Comparison of ENCODE assay signal across 8 mouse cellular contexts in the genomic region with DNA sequence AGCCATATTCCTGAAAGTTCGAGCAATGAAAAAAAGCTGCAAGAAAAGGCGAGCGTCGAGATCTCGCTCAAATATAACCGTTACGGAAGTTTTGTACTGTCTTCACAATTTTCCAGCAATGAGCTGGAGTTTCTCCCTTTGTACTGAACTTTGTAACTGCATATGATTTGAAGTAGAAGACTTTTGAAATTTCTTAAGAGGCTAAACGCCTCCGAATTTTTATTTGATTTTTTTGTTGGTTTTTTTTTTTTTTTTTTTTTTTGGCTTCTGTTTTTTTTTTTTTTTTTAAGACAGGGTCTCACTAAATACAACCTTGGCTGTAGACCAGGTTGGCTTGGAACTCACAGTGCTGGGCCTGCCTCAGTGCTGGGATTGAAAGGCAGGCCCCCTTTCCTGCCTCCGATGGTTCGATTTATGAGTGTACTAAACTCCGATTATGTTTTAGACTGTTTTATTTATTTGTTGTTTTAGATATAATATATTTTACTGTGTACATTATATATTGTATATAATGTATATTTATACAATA. TPM values are rescaled to one million over a fixed set of nuclear protein-coding genes. Genes with fewer than 3 reads are reported as not detected.
DNase-seq lines count a peak whose midpoint lies in the region; ATAC-seq and TF ChIP-seq lines count a peak whose summit lies in the region.

No protein-coding gene starts in this region.

- ATAC-seq in liver, embryonic 12.5 days = no peak
- no peak for ATAC-seq in frontal cortex, adult (ENCODE audit: low TSS enrichment)

- H3K79me2 ChIP-seq in heart, adult 2 months (replicated peaks; ENCODE audit: control insufficient read depth, insufficient read depth, low read length) = peaks cover 9% of the 10 kb centered on the region

- 0 out of 2 replicates have a peak, but pooled peaks have one; percentile 2 for TF ChIP-seq EP300 in heart, adult 2 months (IDR thresholded peaks at IDR 0.05; ENCODE audit: insufficient read depth, low read depth, low read length)

- intact Hi-C loops in heart, adult 2 months (cut with DNase I) = loop anchor here (2.0 kb wide), 1 partner anchor 19 kb away; no protein-coding TSS in a partner anchor
- intact Hi-C loops in heart, postnatal 25 days (cut with DNase I) = no loop called here

- peak overlapping the region; percentile 80 for H3K4me3 ChIP-seq in heart, adult 2 months
- H3K4me3 ChIP-seq in thymus, adult 2 months (ENCODE audit: control insufficient read depth, insufficient read depth, low read length) = peak overlapping the region; percentile 59
- peak overlapping the region; percentile 96 for H3K4me3 ChIP-seq in liver, embryonic 12.5 days

- peak overlapping the region; percentile 74 for H3K9ac ChIP-seq in heart, adult 2 months (ENCODE audit: low read depth, low read length)
- H3K9ac ChIP-seq in liver, embryonic 12.5 days = peak overlapping the region; percentile 97

- no peaks in the 10 kb centered on the region for H3K9me3 ChIP-seq in liver, embryonic 12.5 days (replicated peaks)

- H3K4me2 ChIP-seq in liver, embryonic 12.5 days = peak overlapping the region; percentile 84

- no peak for TF ChIP-seq CTCF in heart, adult 2 months (IDR thresholded peaks at IDR 0.05)
- TF ChIP-seq CTCF in thymus, adult 2 months (IDR thresholded peaks at IDR 0.05; ENCODE audit: borderline replicate concordance, control insufficient read depth, extremely low read depth, insufficient read depth, low read length, poor library complexity) = no peak

- peaks cover 7% of the 10 kb centered on the region for H3K36me3 ChIP-seq in heart, adult 2 months (ENCODE audit: control insufficient read depth, insufficient read depth, low read length)
- H3K36me3 ChIP-seq in thymus, adult 2 months (ENCODE audit: control insufficient read depth, insufficient read depth, low read length) = peaks cover 4% of the 10 kb centered on the region; the same call in 1 of the 2 replicates
- H3K36me3 ChIP-seq in liver, embryonic 12.5 days = peaks cover 30% of the 10 kb centered on the region

- no peak for DNase-seq in heart, adult 2 months
- DNase-seq in heart, postnatal 25 days (ENCODE audit: low spot score) = no peak
- no peak for DNase-seq in thymus, adult 2 months
- no peak for DNase-seq in thymus, adult 18-20 months
- no peak for DNase-seq in right cerebral cortex, adult 18-20 months
- no peak for DNase-seq in spleen, postnatal 14 days (ENCODE audit: low spot score in 2 of 2)

- peak overlapping the region; percentile 89 for H3K27ac ChIP-seq in heart, adult 2 months
- H3K27ac ChIP-seq in thymus, adult 2 months (ENCODE audit: control insufficient read depth, insufficient read depth, low read length) = no peak overlapping the region
- peak overlapping the region; percentile 93 for H3K27ac ChIP-seq in liver, embryonic 12.5 days

- 24% methylated on average over 12 of the region's 12 CpGs for WGBS in heart, adult 2 months
- WGBS in thymus, adult 2 months = 24% methylated on average over 12 of the region's 12 CpGs
- WGBS in liver, embryonic 12.5 days (ENCODE audit: insufficient replicate concordance) = 29% methylated on average over 12 of the region's 12 CpGs

- peaks cover 5% of the 10 kb centered on the region for H3K4me1 ChIP-seq in heart, adult 2 months (ENCODE audit: control insufficient read depth, insufficient read depth, low read length)
- H3K4me1 ChIP-seq in thymus, adult 2 months (replicated peaks; ENCODE audit: control insufficient read depth, insufficient read depth, low read length) = peaks cover 7% of the 10 kb centered on the region
- H3K4me1 ChIP-seq in liver, embryonic 12.5 days = peaks cover 13% of the 10 kb centered on the region

- H3K27me3 ChIP-seq in heart, adult 2 months (ENCODE audit: control insufficient read depth, insufficient read depth, low read length) = no peaks in the 10 kb centered on the region
- H3K27me3 ChIP-seq in thymus, adult 2 months (ENCODE audit: control insufficient read depth, insufficient read depth, low read length) = no peaks in the 10 kb centered on the region
- H3K27me3 ChIP-seq in liver, embryonic 12.5 days (replicated peaks) = no peaks in the 10 kb centered on the region

- TF ChIP-seq POLR2A in heart, adult 2 months (IDR thresholded peaks at IDR 0.05; ENCODE audit: insufficient read depth, low read depth, low read length) = no peak
- no peak for TF ChIP-seq POLR2A in thymus, adult 2 months (IDR thresholded peaks at IDR 0.05; ENCODE audit: control insufficient read depth, extremely low read depth, insufficient read depth, low read length, poor library complexity)

RNA-seq across cellular contexts. Expression of gene Nploc4, which starts 0.4 kb away (rescaled TPM):
- 10 to 100 TPM; 54.8 to 58.4 TPM for total RNA-seq in heart, adult 2 months (2021)
- 36.6 and 55.4 TPM in 2 replicates for polyA plus RNA-seq in heart, adult 2 months (2012; rRNA removed)
- 10 to 100 TPM; 53.0 to 59.3 TPM for total RNA-seq in heart, postnatal 25 days (2021)
- 71.4 and 86.4 TPM in 2 replicates for polyA plus RNA-seq in thymus, adult 2 months (2012; rRNA removed)
- 44.9 and 46.3 TPM in 2 replicates for polyA plus RNA-seq in liver, embryonic 12.5 days (2016; fragmentation: Nextera tagmentation; extraction: Ambion mirVana)

RNA-seq across cellular contexts. Expression of gene Tspan10, which starts 4.5 kb away (rescaled TPM):
- total RNA-seq in heart, adult 2 months (2021) = 1 to 10 TPM in 1 of 2 experiments, under 1 TPM in 1; 0.42 to 1.5 TPM
- polyA plus RNA-seq in heart, adult 2 months (2012; rRNA removed) = 0.09 and 0.41 TPM in 2 replicates
- 1 to 10 TPM; 1.4 to 1.6 TPM for total RNA-seq in heart, postnatal 25 days (2021)
- polyA plus RNA-seq in thymus, adult 2 months (2012; rRNA removed) = 16.8 and 24.0 TPM in 2 replicates
- polyA plus RNA-seq in liver, embryonic 12.5 days (2016; fragmentation: Nextera tagmentation; extraction: Ambion mirVana) = not detected in 2 replicates

RNA-seq across cellular contexts. Expression of gene Pde6g, which starts 15.4 kb away (rescaled TPM):
- under 1 TPM; 0.52 to 0.76 TPM for total RNA-seq in heart, adult 2 months (2021)
- 0.53 and 1.3 TPM in 2 replicates for polyA plus RNA-seq in heart, adult 2 months (2012; rRNA removed)
- under 1 TPM; 0.47 to 0.84 TPM for total RNA-seq in heart, postnatal 25 days (2021)
- 0.55 and 0.64 TPM in 2 replicates for polyA plus RNA-seq in thymus, adult 2 months (2012; rRNA removed)
- polyA plus RNA-seq in liver, embryonic 12.5 days (2016; fragmentation: Nextera tagmentation; extraction: Ambion mirVana) = 0.13 and 0.25 TPM in 2 replicates

RNA-seq across cellular contexts. Expression of gene Oxld1, which starts 19.9 kb away (rescaled TPM):
- 10 to 100 TPM; 57.4 to 61.6 TPM for total RNA-seq in heart, adult 2 months (2021)
- 52.0 and 59.4 TPM in 2 replicates for polyA plus RNA-seq in heart, adult 2 months (2012; rRNA removed)
- 10 to 100 TPM; 53.7 to 56.4 TPM for total RNA-seq in heart, postnatal 25 days (2021)
- 15.5 and 17.3 TPM in 2 replicates for polyA plus RNA-seq in thymus, adult 2 months (2012; rRNA removed)
- 8.1 and 9.6 TPM in 2 replicates for polyA plus RNA-seq in liver, embryonic 12.5 days (2016; fragmentation: Nextera tagmentation; extraction: Ambion mirVana)

RNA-seq across cellular contexts. Expression of gene Ccdc137, which starts 20.0 kb away (rescaled TPM):
- 1 to 10 TPM; 5.8 to 6.0 TPM for total RNA-seq in heart, adult 2 months (2021)
- 6.7 and 11.7 TPM in 2 replicates for polyA plus RNA-seq in heart, adult 2 months (2012; rRNA removed)
- total RNA-seq in heart, postnatal 25 days (2021) = 1 to 10 TPM; 7.9 to 8.9 TPM
- polyA plus RNA-seq in thymus, adult 2 months (2012; rRNA removed) = 25.6 and 30.1 TPM in 2 replicates
- 31.3 and 32.3 TPM in 2 replicates for polyA plus RNA-seq in liver, embryonic 12.5 days (2016; fragmentation: Nextera tagmentation; extraction: Ambion mirVana)

Comparison
In these comparisons a context has a peak if more than half of its experiments do, and no peak if none do; other contexts are left out.
1. RNA of gene Tspan10, which starts 4.5 kb away (polyA plus RNA-seq): 16.8 to 24.0 TPM in thymus, adult 2 months; 0.09 to 0.41 TPM in heart, adult 2 months and not detected in liver, embryonic 12.5 days; every median in the first group is over 10 times any median in the second.
2. Peak in every context shown above with its lines, with median percentiles within 50 percentile points of each other: H3K4me3 ChIP-seq.